Mouse (Mus musculus) ES-Bruce4 (cell line): ENCODE data around the gene Ssna1. TPM values are rescaled to one million over a fixed set of nuclear protein-coding genes. Genes with fewer than 3 reads are reported as not detected.

Experiments
- H3K27ac ChIP-seq: 2 replicates; pipeline ENCODE4 v1.5.1; 2012; ENCODE audit warnings: low read length, inconsistent platforms; ENCODE audit not compliant: insufficient read depth
- H3K27me3 ChIP-seq: 2 replicates; pipeline ENCODE4 v1.6.1; 2012; ENCODE audit warnings: mild to moderate bottlenecking, low read length, inconsistent platforms; ENCODE audit not compliant: control insufficient read depth, poor library complexity, insufficient read depth, severe bottlenecking
- H3K36me3 ChIP-seq: 2 replicates; pipeline ENCODE4 v1.6.1; 2012; ENCODE audit warnings: inconsistent platforms, mild to moderate bottlenecking, low read length, moderate library complexity; ENCODE audit not compliant: control insufficient read depth, poor library complexity, insufficient read depth, severe bottlenecking
- H3K4me1 ChIP-seq: one replicate; pipeline ENCODE4 v1.8.1; 2011; ENCODE audit warnings: low read length; ENCODE audit not compliant: control insufficient read depth, insufficient read depth
- H3K4me3 ChIP-seq: 2 replicates; pipeline ENCODE4 v1.5.1; 2011; ENCODE audit warnings: low read depth, mild to moderate bottlenecking, low read length
- H3K9ac ChIP-seq: 2 replicates; pipeline ENCODE4 v1.6.1; 2012; ENCODE audit warnings: low read depth, mild to moderate bottlenecking, inconsistent platforms; ENCODE audit not compliant: poor library complexity, severe bottlenecking
- H3K9me3 ChIP-seq: replicated peaks from 2 replicates; pipeline ENCODE4 v1.6.1; 2012; ENCODE audit warnings: mild to moderate bottlenecking, low read length, inconsistent platforms; ENCODE audit not compliant: control insufficient read depth, poor library complexity, insufficient read depth, severe bottlenecking
- CTCF ChIP-seq: IDR thresholded peaks from one replicate; pipeline ENCODE4 v1.8.1; 2011; ENCODE audit warnings: low read depth, low read length
- EP300 ChIP-seq: IDR thresholded peaks from 2 replicates; pipeline ENCODE4 v1.6.1; 2011; ENCODE audit warnings: low read depth, low read length; ENCODE audit not compliant: insufficient read depth
- POLR2A ChIP-seq: IDR thresholded peaks from one replicate; pipeline ENCODE4 v1.8.1; 2011; ENCODE audit warnings: low read length; ENCODE audit not compliant: insufficient read depth
- polyA plus RNA-seq: library from polyadenylated mRNA; stranded (reverse); fragments of >200 nt; gene quantifications from 2 replicates; pipeline ENCODE4 v1.2.4, GENCODE M21; 2011; ENCODE audit warnings: low read depth; ENCODE audit not compliant: missing spikeins, insufficient read depth, insufficient read length

Gene Ssna1
- polyA plus RNA-seq, result 47.4 and 49.1 TPM in 2 replicates

GRCm38 (mm10) chr2:25271827-25272511 lies at the start of gene Ssna1, which contains the start of gene Anapc2:
Ssna1 (minus strand) TSS chr2:25272438.
Anapc2 (plus strand) TSS chr2:25272478.
- Histone ChIP-seq H3K27me3 (no peaks in the 10 kb centered on the region), H3K9me3 (no peaks in the 10 kb centered on the region), H3K27ac (no peak within 1 kb of the TSS), H3K4me3 (peak within 1 kb of the TSS; percentile 97), H3K4me1 (no peaks in the 10 kb centered on the region), H3K9ac (peak within 1 kb of the TSS; percentile 60), H3K36me3 (peaks cover 13% of the 10 kb centered on the region)
- TF ChIP-seq CTCF (peak; percentile 16), POLR2A (peak; percentile 88), EP300 (peak; percentile 61)

- TF ChIP-seq CTCF (no peak), EP300 (no peak), POLR2A (no peak)
- no peaks in the 10 kb centered on the region for H3K27me3 ChIP-seq
- no peak overlapping the region for H3K9ac ChIP-seq
- H3K27ac ChIP-seq, result no peak overlapping the region
- no peak overlapping the region for H3K4me3 ChIP-seq
- H3K4me1 ChIP-seq, result no peaks in the 10 kb centered on the region
- H3K36me3 ChIP-seq, result no peaks in the 10 kb centered on the region
- no peaks in the 10 kb centered on the region for H3K9me3 ChIP-seq
Measured at GRCm38 (mm10) chr2:25320084-25320483, 47.8 kb upstream of the Ssna1 start.

GRCm38 (mm10) chr2:25318971-25319773 lies 46.9 kb upstream of the Ssna1 start, which contains the start of gene Grin1:
Grin1 (minus strand) TSS chr2:25319187.
- TF ChIP-seq EP300, result no peak
- no peak for TF ChIP-seq POLR2A
- TF ChIP-seq CTCF, result no peak
- H3K27ac ChIP-seq, result no peak within 1 kb of the TSS
- no peaks in the 10 kb centered on the region for H3K9me3 ChIP-seq
- H3K27me3 ChIP-seq, result no peaks in the 10 kb centered on the region
- H3K4me1 ChIP-seq, result no peaks in the 10 kb centered on the region
- H3K9ac ChIP-seq, result no peak within 1 kb of the TSS
- H3K4me3 ChIP-seq, result peak within 1 kb of the TSS; percentile 48
- H3K36me3 ChIP-seq, result no peaks in the 10 kb centered on the region

- Histone ChIP-seq H3K9me3 (no peaks in the 10 kb centered on the region), H3K36me3 (no peaks in the 10 kb centered on the region), H3K4me1 (no peaks in the 10 kb centered on the region), H3K4me3 (peak overlapping the region; percentile 48), H3K27me3 (no peaks in the 10 kb centered on the region), H3K9ac (no peak overlapping the region), H3K27ac (no peak overlapping the region)
- no peak for TF ChIP-seq EP300
- TF ChIP-seq POLR2A, result no peak
- no peak for TF ChIP-seq CTCF
Measured at GRCm38 (mm10) chr2:25318119-25318966, 46.1 kb upstream of the Ssna1 start.

GRCm38 (mm10) chr2:25311491-25311891 lies 39.3 kb upstream of the Ssna1 start:
- peak overlapping the region; percentile 90 for H3K4me3 ChIP-seq
- no peaks in the 10 kb centered on the region for H3K9me3 ChIP-seq
- no peaks in the 10 kb centered on the region for H3K36me3 ChIP-seq
- no peak overlapping the region for H3K27ac ChIP-seq
- no peaks in the 10 kb centered on the region for H3K4me1 ChIP-seq
- no peaks in the 10 kb centered on the region for H3K27me3 ChIP-seq
- H3K9ac ChIP-seq, result 0 out of 2 replicates have a peak overlapping the region, but pooled peaks have one; percentile 39
- TF ChIP-seq CTCF, result no peak
- peak; percentile 56; the same call in 1 of the 2 replicates for TF ChIP-seq EP300
